Mouse (Mus musculus) frontal cortex, adult 2 months (tissue): ENCODE results near the gene Smad3. TPM values are rescaled to one million over a fixed set of nuclear protein-coding genes. Genes with fewer than 3 reads are reported as not detected.

ENCODE experiments used
- DNase-seq, 2 experiments: peaks; one replicate each; pipeline ENCODE4 v3.0.0; 2022; ENCODE audit warnings: low spot score in 1 of 2; ENCODE audit errors: extremely low spot score in 1 of 2
- polyA plus RNA-seq: library from polyadenylated mRNA; depleted of rRNA; stranded (reverse); fragments of >200 nt; gene quantifications from 2 replicates; pipeline ENCODE4 v1.2.3, GENCODE M21; 2012

The Smad3 gene
- polyA plus RNA-seq, 1 experiment: 29.5 TPM

DNA sequence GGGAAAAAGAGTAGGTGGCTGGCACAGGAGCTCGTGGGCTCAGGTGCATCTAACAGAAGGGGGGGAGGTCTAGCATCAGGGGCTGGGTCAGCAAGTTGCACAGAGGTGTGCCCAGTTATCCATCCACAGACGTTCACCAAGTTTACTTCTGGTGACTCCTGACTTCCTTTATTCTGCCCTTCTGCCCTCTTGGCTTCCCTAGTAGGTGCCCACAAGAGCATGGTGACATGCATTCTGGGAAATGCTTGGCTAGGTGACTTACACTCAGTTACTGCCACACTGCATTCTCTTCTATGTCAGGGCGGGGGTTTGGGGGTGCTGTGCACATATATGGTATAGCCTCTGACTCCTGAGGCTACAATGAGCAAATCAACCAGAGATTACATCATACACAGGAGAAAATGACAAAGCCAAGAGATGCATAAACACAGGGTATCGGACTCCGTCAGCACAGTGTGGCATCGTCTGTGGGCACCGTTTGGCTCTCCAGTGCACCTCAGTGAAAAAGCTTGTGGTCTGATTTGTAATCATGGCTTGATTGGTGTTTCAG lies 54.5 kb downstream of the Smad3 start:
- DNase-seq: no peak

DNA sequence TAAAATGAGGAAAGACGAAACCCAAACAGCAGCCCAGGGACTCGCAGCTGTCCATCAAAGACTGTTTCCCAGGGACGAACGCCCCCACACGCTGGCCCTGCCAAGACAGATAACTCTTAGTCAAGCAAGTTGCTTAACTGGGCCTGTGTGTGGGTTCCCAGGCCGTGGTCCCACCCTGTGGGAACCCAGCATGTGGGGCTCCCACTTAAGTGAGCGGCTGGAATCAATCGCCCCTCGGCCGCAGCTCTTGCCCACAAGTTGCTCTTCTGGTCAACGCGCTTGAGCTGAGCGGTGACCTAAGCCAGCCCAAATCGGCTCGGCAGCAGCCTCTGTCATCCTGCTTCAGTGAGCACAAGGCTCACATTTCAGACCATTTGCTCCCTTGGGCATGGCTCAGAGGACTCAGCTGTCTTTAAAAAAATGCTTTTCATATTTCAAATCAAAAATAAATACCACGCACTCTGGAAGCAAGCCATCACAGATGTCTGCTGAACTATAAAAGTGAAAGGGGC lies 55.2 kb downstream of the Smad3 start:
- DNase-seq: peak in 1 of 2 experiments; percentile 59

DNA sequence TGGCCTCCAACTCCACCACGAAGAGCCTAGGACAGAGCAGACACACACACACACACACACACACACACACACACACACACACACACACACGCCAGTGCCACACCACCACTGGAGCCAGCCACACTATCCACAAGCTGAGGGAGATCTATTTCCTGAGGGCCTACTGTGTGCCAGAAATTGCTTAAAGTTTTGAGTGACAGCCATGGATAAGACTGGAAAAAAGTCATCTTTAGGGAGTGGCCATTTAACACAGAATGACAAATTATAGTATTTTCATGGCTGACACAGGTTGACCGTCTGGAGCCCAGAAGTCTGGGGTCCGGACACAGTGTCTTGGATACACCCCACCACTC lies 55.9 kb downstream of the Smad3 start:
- DNase-seq: no peak

DNA sequence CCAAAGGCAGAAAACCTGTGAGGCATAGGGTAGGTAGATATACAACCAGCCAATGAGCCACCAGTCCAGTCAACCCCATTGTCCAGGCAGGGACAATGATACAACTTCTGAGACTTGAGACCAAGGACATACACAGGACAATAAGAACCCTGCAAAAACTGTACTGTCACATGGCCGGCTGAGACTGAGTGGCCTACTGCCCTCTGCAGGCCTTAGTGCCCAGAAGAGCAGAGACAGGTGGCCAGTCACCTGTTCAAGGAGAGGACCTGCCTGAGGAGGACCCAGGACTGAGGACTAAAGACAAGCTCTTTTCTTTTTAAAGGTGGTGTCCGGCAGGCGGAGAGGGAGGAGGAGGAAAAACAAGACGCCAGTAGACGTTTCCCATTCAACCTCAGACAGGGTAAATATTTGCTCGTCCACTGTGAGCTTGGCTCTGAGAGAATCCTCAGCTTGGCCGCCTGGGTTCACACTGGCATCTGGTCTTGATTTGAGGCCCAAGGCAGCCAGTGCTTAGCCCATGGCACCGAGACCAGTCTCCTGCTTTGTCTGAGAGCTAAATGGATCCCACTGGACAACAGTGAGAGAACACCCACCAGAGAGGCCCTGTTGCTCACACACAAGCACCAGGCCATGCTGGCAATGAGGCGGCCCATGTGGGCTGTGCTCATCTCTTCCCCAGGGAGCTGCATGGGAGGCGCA lies 56.4 kb downstream of the Smad3 start:
- no peak for DNase-seq

DNA sequence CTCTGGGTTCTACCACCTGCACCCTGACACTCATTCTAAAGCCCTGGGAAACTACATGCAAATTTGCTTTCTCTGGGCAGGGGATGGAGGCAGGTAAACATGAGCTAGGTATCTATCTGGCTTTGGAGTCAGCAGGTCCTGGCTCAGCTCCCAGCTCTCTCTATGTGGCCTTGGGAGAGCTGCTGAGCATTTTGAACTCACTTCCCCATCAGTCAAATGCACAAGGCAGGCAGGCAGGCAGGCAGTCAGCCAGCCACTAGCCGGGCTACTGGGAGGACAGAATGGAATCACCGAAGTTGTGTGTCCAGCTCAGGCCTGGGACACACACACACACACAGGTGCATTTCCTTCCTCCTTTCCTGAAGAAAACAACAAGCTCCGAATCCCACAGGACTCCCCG lies 58.6 kb downstream of the Smad3 start:
- no peak for DNase-seq

DNA sequence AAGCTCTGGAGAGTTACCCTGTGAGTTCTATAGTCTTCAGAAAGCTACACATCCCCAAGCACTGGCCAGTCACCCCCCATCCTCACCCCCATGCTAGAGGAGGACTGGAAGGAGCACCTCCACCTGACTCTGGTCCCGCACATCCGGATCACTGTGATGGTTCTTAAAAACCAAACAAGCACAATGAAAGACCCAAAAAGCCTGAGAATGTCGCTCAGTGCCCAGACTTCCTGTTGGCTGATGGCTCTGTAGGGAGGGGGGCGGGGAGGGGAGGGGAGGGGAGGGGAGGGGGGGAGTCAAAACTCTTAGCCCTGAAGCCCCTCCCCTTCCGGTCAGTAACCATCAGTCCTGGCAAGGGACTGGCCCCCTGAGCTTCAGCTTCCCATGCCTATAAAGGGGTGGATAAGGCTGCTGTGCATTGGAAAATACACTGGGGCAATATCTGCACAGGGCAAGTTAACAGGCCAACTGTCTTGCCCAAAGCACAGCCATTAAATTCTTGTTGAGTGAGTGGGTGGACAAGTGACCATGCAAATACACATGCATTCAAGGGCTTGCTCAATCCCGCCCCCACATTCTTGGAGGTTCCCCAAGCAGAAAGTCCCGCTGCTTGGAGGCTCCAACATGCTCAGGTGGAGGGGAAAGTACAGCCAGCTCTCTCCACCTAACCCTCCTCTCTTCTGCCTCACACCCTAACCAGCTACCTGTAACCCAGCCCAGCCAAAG lies 59.3 kb downstream of the Smad3 start:
- DNase-seq: no peak

DNA sequence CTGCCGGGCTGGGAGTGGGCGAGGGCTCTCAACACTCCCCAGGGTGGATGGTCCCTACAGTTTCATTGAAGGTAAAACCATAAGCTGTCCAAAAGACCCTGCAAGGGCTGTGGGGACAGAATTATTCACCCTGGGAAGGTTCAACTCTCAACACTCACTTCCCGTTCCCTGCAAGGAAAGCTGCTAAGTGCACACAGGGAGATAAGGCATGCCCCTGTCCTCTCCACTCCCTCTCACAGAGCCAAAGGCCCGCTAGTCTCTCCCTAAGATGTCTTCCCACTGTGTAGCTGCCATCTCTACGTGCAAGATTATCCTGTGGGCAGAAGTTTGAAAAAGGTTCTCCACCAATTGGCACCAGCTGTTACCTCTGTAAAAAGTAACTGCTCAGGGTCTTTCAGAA lies 60.2 kb downstream of the Smad3 start:
- no peak for DNase-seq

DNA sequence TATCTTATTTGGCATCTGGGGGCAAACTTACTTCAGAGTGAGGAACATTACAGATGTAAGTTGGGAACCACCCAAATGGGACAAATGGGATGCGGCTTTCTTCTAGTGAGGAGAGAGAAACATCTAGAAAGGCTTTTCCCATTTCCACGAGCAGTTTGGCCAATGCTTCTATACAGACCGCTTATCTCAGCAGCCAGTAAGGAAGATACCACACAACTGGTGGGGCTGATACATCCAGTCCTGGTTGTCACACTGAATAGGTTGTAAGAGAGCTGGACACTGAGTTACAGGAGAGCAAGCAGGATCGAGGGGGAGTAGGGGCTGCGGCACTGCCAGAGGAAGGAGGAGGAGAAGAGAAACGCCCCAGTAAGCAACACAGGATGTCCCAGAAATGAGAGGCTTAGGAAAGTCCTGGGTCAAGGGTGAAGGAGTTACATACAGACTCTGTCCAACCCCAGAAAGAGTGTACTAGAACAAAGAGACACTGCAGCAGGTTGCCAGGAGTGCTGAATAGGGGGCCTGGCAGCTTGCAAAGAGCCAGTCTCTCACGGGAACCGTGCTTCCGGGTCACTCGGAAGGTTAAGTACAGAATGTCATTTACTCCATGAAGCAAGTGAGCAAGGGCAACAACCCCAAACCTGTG lies 61.2 kb downstream of the Smad3 start:
- DNase-seq: no peak

DNA sequence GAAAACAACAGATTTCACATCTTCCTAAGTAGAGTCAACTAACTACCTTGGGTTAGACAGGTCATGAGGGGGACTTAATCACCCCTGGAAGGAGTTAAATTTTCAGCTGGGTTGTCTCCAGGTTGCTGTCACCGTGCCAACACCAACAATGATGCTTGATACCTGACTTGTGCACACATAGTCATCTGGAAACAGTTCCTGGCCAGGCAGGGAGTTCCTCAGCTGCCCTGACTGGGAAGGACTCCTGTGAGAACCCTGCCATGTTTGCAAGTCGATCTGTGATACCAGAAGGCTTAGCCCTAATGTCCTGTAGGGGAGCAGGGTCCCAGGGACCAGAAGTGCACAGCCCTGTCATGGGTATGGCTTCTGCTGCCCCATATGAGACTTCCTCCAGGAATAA lies 65.8 kb downstream of the Smad3 start:
- no peak for DNase-seq

DNA sequence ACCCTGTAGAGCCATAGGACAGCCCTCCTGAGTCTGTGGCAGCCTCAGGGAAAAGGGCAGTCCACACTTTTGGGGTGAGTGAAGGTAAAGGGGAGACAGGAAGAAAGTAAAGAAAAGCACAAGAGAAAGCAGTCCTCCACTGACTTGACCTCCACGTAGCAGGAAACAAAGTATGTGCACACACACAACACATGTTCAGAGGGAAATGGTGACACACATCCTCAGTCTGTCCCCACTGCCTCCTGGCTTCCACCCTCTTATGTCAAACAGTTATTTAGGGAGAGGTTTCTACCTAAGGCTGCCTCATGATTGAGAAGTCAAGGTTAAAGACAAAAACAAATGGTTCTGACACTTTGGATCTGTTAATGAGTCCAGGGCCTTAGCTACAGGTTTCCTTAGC lies 67.3 kb downstream of the Smad3 start:
- no peak for DNase-seq

DNA sequence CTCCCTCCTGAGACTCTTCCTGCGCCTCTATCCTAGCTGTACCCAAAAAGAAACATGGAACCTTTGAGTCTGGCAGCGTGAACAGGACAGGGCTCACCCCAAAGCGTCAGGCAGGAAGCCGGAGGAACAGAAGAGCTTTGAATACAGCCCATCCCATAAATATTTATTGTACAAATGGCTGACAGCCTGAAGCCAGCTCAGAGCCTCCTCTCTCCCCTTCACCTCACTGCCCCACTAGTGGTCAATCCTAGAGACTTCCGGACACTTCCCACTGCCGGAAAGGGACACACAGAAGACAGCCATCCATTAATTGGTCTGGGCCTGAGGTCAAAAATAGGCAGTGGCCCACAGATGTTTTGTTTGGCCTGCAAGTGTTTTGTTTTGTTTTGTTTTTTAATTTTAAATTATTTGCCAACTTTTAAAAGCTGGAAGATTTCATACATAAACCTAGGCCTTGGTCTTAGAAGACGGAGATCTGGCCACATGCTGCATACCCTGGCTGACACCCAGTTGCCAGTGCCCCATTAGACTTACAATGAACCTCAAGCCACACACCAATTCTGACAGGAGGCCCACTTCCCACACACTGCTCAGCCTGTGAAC lies 70.3 kb downstream of the Smad3 start:
- no peak for DNase-seq

DNA sequence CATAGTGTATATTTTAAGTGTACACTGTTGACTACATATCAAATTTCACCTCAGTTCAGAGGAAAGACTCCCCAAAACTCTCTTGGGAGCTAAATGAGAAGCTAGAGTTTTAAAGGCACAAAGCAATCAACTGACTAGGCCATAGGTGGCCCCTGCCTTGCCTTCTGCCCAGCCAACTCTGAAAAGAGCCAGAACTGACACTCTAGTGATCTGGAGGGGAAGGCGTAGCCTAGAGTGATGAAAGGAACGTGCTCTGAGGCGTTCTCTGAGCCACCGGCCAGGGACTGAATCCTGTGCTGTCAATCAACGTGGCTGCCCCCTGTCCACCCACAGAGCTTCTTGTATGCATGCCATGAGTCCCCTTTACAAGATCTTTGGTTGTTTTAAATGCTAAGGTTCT lies 72.4 kb downstream of the Smad3 start:
- DNase-seq: no peak

DNA sequence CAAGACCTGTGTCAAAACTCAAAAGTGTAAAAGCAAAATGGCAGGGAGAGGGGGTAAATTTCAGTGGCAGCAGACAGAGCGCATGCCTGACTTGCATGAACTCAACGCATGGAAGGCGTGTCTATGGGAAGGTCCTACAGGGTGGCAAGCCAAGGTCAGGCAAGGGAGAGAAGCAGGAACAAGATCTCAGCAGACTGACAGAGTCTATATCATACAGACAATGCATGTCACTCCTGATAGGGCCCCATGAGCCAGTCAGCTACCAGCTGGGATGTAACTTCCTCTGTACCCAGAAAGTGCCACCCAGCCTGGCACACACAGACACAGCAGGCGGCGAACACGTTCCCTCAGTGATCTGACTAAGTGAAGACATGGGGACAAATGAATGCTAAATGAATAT lies 73.5 kb downstream of the Smad3 start:
- DNase-seq: no peak

DNA sequence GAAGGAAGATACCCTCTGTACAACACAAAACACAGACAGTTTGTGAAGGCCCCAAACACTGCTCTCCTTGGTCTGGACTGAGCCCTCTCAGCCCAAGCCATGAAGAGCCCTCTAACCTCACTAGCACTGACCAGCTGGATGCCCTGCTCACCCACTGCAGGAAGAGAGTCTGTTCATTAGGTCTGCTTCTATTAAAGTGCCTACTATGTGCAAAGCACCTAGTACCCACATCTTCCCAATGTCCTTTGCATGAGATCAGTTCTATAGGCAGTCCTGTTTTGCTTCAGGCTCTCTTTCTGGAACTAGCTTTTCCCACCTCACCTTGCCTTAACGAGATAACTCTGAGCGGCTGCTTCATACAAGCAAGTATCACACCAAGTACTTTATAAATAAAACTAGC lies 74.9 kb downstream of the Smad3 start:
- no peak for DNase-seq

DNA sequence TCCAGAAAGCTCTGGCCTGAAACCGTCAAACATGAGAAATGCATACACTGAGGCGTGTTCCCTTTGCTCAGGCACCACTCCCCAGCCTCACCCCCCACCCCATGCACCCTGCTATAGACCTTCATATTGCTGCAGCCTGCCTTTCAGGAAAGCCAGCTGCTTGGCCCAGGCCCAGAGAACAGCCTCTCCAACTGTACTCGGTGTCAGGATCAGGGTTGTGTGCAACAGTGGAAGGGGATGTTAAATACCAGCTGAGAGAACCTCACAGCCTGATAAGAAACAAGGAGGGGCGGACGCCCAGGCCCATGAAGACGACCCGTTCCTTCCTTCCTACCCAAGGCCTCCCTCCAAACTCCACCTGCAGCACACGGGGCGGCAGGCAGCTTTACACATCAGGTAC lies 75.5 kb downstream of the Smad3 start:
- no peak for DNase-seq

DNA sequence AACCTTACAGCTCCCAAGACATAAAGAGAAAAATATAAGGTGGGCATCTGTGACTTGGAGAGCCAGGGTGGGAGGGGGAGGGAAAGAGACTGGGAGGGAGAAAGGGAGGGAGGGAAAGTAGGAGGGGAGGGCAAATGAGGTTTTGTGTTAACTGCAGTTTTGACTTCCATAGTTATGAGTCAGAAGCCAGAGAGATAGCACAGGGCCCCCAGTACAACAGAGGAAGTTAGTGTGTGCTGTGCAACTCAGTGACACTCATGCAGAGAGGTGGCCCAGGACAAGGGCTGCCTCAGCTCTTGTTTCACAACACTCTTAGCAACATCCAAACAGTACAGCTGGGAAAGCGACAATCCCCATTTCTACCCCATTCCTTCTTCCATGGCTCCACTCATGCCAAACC lies 79.7 kb downstream of the Smad3 start:
- DNase-seq: peak in 1 of 2 experiments; percentile 27

DNA sequence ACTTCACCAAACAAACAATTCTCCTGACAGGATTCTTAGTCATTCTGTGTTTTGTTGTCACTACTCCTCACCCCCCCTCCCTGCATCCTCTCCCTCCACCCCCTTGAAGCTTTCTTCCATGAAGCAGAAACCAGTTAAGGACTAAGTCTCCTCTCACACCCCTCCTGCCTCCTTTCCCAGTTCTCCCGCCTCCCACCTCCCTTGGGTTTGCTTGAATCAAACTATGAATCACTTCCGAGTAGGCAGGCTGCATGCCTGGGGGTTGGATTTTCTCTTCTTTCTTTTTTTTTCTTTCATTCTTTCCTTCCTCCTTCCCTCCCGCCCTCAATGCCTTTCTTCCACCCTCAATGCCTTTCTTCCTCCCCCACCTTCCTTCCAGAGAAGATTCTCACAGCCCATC lies 80.2 kb downstream of the Smad3 start:
- DNase-seq: peak; percentile 44 to 82

DNA sequence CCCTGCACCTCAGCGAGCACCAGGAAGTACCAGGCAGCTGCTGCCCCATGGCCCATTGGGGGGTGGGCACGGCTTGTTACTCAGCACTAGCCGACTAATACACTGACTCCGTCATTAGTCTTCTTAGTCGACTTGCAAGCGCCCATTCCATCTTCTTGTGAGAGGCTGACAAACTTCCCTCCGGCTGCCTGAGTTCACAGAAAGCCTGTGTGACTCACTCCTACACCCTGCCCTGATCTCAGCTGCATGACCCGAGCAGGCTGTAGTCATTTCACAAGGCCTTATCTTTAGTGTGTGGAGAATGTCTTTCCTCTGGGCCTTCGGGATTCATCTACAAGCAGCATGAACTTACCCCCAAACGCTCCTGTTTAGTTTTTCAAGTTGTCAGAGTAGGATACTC lies 83.2 kb downstream of the Smad3 start:
- DNase-seq: no peak

DNA sequence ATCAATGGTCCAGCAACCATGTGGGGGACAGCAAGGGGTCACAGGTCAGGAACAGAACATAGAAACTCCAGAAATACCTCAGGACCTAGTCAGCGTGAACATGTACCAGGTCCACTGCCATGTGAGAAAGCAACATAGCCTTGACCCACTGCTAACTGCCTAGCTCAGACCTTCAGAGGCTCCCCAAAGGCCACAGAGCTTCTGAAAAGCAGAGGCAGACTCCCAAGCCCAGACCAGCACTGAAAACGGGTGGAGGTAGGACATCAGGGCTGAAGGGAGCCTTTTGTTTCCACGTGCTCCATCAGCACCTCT lies 84.3 kb downstream of the Smad3 start:
- no peak for DNase-seq

DNA sequence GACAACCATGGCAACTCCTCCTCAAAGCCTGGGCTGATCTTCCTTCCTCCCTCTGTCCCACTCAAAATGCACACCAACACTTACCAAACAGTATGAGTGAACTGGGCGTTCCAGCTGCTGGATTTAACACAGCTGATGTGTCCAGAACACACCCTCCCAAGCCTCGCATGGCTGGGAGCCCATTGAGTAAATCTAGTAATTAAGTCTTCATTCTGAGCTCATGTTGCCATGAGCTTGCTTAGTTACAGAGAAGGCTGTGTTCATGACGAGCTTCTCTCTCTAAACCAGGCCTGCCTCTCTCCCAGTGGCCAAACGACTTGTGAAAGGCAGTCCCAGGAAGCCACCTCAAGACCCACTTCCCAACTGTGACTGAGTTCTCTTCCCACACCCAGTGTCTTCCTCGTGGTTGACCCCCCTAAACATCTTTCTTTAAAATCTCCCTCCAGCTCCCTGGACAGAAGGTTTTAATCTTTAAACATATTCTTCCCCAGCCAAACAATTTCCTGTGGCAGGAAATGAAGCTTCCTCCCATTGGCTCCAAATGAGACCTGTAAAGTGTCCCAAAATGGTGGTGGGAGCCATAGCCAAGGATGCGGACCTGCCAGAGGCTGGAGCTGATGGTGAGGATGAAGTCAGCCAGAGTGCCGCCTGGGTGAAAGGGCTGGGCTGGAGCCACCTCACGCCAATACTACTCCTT lies 84.8 kb downstream of the Smad3 start:
- peak in 1 of 2 experiments; percentile 32 for DNase-seq

DNA sequence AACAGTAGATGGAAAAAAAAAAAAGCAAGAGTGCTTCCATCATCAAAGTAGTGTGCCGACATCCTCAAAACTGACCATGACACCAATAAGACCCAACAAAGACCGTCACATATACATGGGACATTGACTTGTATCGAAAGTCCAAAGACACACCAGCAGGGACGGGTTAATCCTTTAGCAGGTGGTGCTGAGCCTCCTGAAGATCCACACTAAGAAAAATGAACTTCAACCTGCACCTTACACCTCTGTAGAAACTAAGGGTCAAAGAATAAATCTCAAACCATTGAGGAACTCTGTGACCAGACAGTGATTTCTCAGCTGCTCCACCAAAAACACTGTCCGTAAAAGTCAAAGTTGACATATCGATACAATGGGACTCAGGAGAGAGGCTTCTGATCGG lies 88.0 kb downstream of the Smad3 start:
- DNase-seq: no peak
